Mouse (Mus musculus) heart, postnatal 0 days (tissue): ENCODE data around the gene Tet2. TPM values are rescaled to one million over a fixed set of nuclear protein-coding genes. Genes with fewer than 3 reads are reported as not detected.

Experiments
- ATAC-seq: fragments of 200-750 bp; cut with Nextera tagmentation; 2 replicates; pipeline ENCODE4 v1.8.0; 2017; ENCODE audit warnings: low read depth, moderate number of reproducible peaks, moderate library complexity; ENCODE audit not compliant: insufficient read depth
- DNase-seq: peaks from one replicate; pipeline ENCODE4 v3.0.0-alpha.2; 2016; ENCODE audit warnings: low spot score
- H3K27ac ChIP-seq: fragments of 300-500 bp; sonication (generic); 2 replicates; pipeline ENCODE4 v1.5.1; 2014; ENCODE audit warnings: low read depth, mild to moderate bottlenecking
- H3K27me3 ChIP-seq: fragments of 300-500 bp; sonication (generic); 2 replicates; pipeline ENCODE4 v1.6.1; 2014; ENCODE audit warnings: low read length, mixed read lengths; ENCODE audit not compliant: control insufficient read depth, insufficient read depth
- H3K36me3 ChIP-seq: fragments of 300-500 bp; sonication (generic); replicated peaks from 2 replicates; pipeline ENCODE4 v1.6.1; 2014; ENCODE audit warnings: low read length, mixed read lengths; ENCODE audit not compliant: control insufficient read depth, insufficient read depth
- H3K4me1 ChIP-seq: fragments of 300-500 bp; sonication (generic); 2 replicates; pipeline ENCODE4 v1.6.1; 2014; ENCODE audit warnings: antibody characterized with exemption; ENCODE audit not compliant: control insufficient read depth, insufficient read depth
- H3K4me2 ChIP-seq: fragments of 300-500 bp; sonication (generic); 2 replicates; pipeline ENCODE4 v1.6.1; 2014; ENCODE audit warnings: low read depth, mild to moderate bottlenecking, low read length, moderate library complexity
- H3K4me3 ChIP-seq: fragments of 300-500 bp; sonication (generic); 2 replicates; pipeline ENCODE4 v1.5.1; 2014; ENCODE audit warnings: low read depth, low read length
- H3K9ac ChIP-seq: fragments of 300-500 bp; sonication (generic); replicated peaks from 2 replicates; pipeline ENCODE4 v1.6.1; 2014; ENCODE audit warnings: low read depth, low read length, mixed read lengths
- H3K9me3 ChIP-seq: fragments of 300-500 bp; sonication (generic); replicated peaks from 2 replicates; pipeline ENCODE4 v1.6.1; 2016; ENCODE audit warnings: low read length; ENCODE audit not compliant: control insufficient read depth
- CTCF ChIP-seq: IDR thresholded peaks from 2 replicates; pipeline ENCODE4 v1.5.1; 2016; ENCODE audit warnings: antibody characterized with exemption, control low read depth, low read depth
- EP300 ChIP-seq: IDR thresholded peaks from 2 replicates; pipeline ENCODE4 v1.6.1; 2016; ENCODE audit warnings: antibody characterized with exemption, low read depth
- WGBS: fragments of 180-500 bp; shearing (Covaris S2); extraction: QIAGEN DNeasy Blood & Tissue Kit; methylation state at CpG from one replicate; pipeline ENCODE4 v1.1.7; 2014; 5-methylcytosine and 5-hydroxymethylcytosine counted together
- polyA plus RNA-seq: library from polyadenylated mRNA; unstranded; fragments of >200 nt; fragmentation: Nextera tagmentation; extraction: Ambion mirVana; gene quantifications from 2 replicates; pipeline ENCODE4 v1.2.1, GENCODE M21; 2015
- total RNA-seq: library from RNA; depleted of rRNA; stranded (reverse); fragments of >200 nt; gene quantifications from 2 replicates; pipeline ENCODE4 v1.2.3, GENCODE M21; 2014; ENCODE audit warnings: low replicate concordance

The Tet2 gene
- total and polyA plus RNA-seq, 2 experiments from 2014 or later = 10.6 to 33.4 TPM

DNA sequence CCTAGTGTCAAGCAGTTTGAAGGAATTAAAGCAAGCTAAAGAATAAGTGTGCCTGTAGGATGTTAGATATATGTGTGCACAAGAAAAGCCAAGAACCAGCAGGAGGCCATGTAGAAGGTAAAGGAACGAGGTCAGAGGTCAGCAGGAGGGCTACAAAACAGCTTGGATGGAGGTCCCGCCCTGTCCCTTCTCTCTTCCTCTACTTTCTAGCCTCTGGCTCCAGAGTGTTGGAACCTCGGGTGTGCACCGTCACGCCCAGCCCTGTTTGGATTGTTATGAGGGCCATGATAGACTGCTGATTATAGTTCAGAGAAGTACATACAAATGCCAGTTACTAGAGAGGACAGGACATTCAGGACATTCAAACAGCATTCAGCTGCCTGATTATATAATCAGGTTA lies 27.0 kb upstream of the Tet2 start:
- TF ChIP-seq CTCF = no peak
- 82% methylated on average over 5 of the region's 5 CpGs for WGBS
- Histone ChIP-seq H3K36me3 (no peaks in the 10 kb centered on the region), H3K4me3 (no peak overlapping the region), H3K27ac (no peak overlapping the region), H3K9ac (no peak overlapping the region), H3K27me3 (no peaks in the 10 kb centered on the region), H3K9me3 (no peaks in the 10 kb centered on the region), H3K4me1 (no peaks in the 10 kb centered on the region), H3K4me2 (no peak overlapping the region)
- DNase-seq (no peak), ATAC-seq (no peak)

DNA sequence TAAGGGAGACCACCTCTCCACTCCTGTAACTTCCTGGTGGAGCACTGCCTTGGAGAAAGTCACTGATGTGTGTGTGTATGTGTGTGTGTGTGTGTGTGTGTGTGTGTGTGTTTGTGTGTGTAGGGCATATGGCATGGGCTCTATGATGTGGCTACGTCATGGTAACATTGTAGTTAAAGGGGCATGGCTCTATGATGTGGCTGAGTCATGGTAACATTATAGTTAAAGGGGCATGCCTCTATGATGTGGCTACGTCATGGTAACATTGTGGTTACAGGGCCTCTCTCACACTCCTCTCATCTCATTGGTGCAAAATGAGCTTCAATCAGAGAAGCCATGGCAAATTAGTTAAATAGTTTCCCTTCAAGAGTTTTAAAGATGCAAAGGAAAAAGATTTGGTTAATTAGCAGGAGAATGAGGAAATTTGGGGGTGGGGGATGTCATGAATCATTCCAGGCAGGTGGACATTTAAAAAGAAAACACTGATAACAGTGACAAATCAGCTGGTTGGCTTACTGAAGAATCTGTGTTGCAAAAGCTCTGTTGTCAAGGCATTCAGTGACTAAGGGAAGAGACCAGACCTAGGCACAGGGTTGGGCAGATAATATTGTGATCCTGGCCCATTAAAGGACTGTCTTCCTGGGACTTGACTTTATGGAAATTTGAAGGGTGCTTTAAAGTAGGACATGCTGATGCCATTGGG lies 18.7 kb upstream of the Tet2 start:
- TF ChIP-seq EP300 = no peak
- TF ChIP-seq CTCF = no peak

DNA sequence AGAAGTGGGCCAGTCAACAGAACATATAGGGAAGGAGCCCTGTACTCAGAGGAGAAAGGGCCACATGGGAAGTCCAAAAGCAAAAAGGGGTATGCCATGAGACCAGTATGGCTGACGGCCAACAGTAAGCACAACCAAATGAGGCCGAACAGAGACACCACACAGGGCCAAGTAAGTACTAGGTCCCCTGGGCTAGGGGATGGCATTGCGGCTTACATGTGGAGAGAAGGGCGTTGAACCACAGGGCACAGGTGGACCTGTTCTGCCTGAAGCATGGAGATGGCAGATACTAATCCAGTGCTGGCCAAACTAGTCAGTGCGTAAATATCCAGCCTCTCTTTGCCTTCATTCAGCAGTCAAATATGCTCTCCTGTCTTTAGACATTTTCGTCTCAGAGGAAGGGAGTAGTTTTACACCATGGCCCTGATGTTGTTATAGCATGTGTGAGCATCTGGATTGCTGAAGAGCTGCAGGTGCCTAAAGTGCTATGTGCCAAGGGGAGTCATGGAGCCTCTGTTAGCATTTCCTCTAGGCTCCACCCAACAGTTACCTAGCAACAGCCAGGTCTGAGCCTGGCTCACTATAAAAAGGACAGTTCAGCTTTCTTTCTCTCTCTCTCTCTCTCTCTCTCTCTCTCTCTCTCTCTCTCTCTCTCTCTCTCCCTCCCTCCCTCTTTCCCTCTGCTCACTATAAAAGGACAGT lies 14.6 kb upstream of the Tet2 start:
- Histone ChIP-seq H3K27me3 (no peaks in the 10 kb centered on the region), H3K4me2 (no peak overlapping the region), H3K9me3 (no peaks in the 10 kb centered on the region), H3K36me3 (no peaks in the 10 kb centered on the region), H3K9ac (no peak overlapping the region), H3K4me3 (no peak overlapping the region), H3K27ac (no peak overlapping the region), H3K4me1 (no peaks in the 10 kb centered on the region)
- no peak for TF ChIP-seq CTCF
- no peak for TF ChIP-seq EP300
- DNase-seq (no peak), ATAC-seq (no peak)
- 83% methylated on average over 6 of the region's 6 CpGs for WGBS

More for the DNA sequence above, 18.7 kb upstream of the Tet2 start:
- Histone ChIP-seq H3K27ac (no peak overlapping the region), H3K4me1 (no peaks in the 10 kb centered on the region), H3K9ac (no peak overlapping the region), H3K27me3 (no peaks in the 10 kb centered on the region), H3K4me3 (no peak overlapping the region), H3K9me3 (no peaks in the 10 kb centered on the region), H3K4me2 (no peak overlapping the region), H3K36me3 (no peaks in the 10 kb centered on the region)
- WGBS = 68% methylated on average over 2 of the region's 2 CpGs
- DNase-seq = no peak
- ATAC-seq = no peak

DNA sequence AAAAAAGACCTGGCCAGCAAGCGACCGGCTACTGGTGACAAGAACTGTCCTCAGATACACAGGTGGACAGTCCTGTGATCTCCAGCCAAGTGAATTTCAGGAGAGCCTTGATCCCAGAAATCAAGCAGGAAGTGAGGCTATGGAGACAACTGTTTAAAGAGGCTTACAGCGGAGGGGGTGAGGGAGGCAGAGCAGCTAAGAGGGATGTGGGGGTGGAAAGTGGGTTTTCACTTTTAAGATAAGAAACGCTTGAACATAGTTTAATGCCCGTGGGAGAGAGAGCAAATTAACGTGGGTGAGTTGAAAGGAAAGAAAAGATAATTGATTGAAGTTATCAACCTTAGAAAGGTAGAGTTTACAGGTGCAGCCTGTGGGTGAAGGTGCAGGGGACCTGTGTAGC lies 12.7 kb upstream of the Tet2 start:
- Histone ChIP-seq H3K9ac (no peak overlapping the region), H3K27ac (no peak overlapping the region), H3K4me1 (no peaks in the 10 kb centered on the region), H3K4me2 (no peak overlapping the region), H3K27me3 (no peaks in the 10 kb centered on the region), H3K9me3 (no peaks in the 10 kb centered on the region), H3K36me3 (no peaks in the 10 kb centered on the region), H3K4me3 (no peak overlapping the region)
- 33% methylated on average over 6 of the region's 6 CpGs for WGBS
- no peak for TF ChIP-seq CTCF
- no peak for TF ChIP-seq EP300
- DNase-seq (no peak), ATAC-seq (no peak)

DNA sequence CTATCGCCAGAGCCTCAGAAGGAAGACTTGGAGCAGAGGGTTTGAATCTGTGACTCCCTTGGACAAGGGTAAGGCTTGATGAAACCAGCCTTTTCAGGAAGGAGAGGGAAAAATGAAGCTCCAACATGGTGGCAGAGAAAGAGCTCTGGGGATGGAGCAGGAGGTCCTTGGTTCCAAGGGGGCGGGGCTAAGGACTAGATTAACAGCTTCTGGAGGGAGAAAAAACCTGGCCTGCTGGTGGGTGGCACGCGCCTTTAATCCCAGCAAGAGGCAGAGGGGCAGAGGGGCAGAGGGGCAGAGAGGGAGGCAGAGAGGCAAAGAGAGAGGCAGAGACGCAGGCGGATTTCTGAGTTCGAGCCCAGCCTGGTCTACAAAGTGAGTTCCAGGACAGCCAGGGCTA lies 12.2 kb upstream of the Tet2 start:
- 69% methylated on average over 7 of the region's 7 CpGs for WGBS
- H3K4me2 ChIP-seq = no peak overlapping the region
- no peaks in the 10 kb centered on the region for H3K36me3 ChIP-seq
- no peak overlapping the region for H3K27ac ChIP-seq
- ATAC-seq (no peak), DNase-seq (no peak)
- TF ChIP-seq CTCF (no peak), EP300 (no peak)
- no peaks in the 10 kb centered on the region for H3K4me1 ChIP-seq
- no peak overlapping the region for H3K9ac ChIP-seq
- no peak overlapping the region for H3K4me3 ChIP-seq
- H3K27me3 ChIP-seq = no peaks in the 10 kb centered on the region
- no peaks in the 10 kb centered on the region for H3K9me3 ChIP-seq

DNA sequence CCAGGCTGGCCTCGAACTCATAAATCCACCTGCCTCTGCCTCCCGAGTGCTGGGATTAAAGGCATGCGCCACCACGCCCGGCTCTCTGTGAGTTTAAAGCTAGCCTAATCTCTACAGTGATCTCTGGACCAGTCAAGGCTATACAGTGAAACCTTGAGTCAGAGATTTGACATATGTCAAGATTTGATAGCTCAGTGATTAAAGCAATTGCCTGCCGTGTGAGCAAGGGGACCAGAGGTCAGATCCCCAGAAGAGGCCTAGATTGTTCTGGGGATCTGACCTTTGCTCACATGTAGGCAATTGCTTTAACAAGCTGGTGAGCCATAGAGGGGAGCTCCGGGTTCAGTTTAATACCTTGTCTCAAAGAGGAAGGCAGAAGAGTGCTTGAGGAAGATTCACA lies 10.4 kb upstream of the Tet2 start:
- TF ChIP-seq EP300 = no peak
- TF ChIP-seq CTCF = no peak
- H3K9me3 ChIP-seq = no peaks in the 10 kb centered on the region
- H3K27ac ChIP-seq = no peak overlapping the region
- no peaks in the 10 kb centered on the region for H3K4me1 ChIP-seq
- no peak overlapping the region for H3K9ac ChIP-seq
- 86% methylated on average over 7 of the region's 7 CpGs for WGBS
- ATAC-seq (no peak), DNase-seq (no peak)
- H3K4me3 ChIP-seq = no peak overlapping the region
- no peak overlapping the region for H3K4me2 ChIP-seq
- H3K27me3 ChIP-seq = no peaks in the 10 kb centered on the region
- no peaks in the 10 kb centered on the region for H3K36me3 ChIP-seq
